Mouse (Mus musculus) megakaryocyte-erythroid progenitor cell, adult 5 weeks (primary cell): Measurements from ENCODE around the gene Rabl2. TPM values are rescaled to one million over a fixed set of nuclear protein-coding genes. Genes with fewer than 3 reads are reported as not detected.

Experiments used
- polyA plus RNA-seq: library from polyadenylated mRNA; stranded (reverse); fragments of >175 nt; gene quantifications from 2 replicates; pipeline ENCODE4 v1.2.3, GENCODE M21; 2012

The Rabl2 gene
- 14.4 and 21.8 TPM in 2 replicates for polyA plus RNA-seq

GRCm38 (mm10) chr15:89591723-89592455 is at the start of gene Rabl2:
TSS of gene Rabl2 (minus strand) at chr15:89591923.

DNA sequence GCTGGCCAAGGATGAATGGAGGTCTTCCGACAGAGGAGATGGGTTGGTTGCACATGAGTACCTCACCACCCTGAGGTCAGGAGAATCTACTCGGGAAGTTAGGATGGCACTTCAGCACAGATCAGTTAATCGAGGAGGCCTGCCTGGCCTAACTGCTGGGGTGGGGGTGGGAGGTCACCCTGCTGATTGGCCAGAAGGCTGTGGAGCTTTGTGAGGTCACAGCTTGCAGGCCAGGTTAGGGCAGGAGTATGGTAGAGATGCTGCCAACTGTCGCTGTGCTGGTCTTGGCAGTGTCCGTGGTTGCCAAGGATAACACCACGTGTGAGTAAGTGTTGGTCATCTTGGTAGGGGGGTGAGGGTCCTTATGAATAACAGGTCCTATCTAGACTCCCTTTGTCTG is 23.6 kb downstream of the Rabl2 start, which contains the start of gene Acr:
Acr (plus strand) TSS at position 213 of the 400 bp plus-strand sequence.

Other genes starting within 250 kb of the Rabl2 start
- 139 and 151 TPM in 2 replicates for gene Lmf2, start 236.3 kb downstream of the Rabl2 start, polyA plus RNA-seq
- gene Ncaph2, start 236.2 kb downstream of the Rabl2 start, polyA plus RNA-seq: 63.0 and 78.6 TPM in 2 replicates
- 75.8 and 81.4 TPM in 2 replicates for gene Sco2, start 218.1 kb downstream of the Rabl2 start, polyA plus RNA-seq
- gene Tymp, start 214.9 kb downstream of the Rabl2 start, polyA plus RNA-seq: 1.4 and 1.6 TPM in 2 replicates
- gene Odf3b, start 212.6 kb downstream of the Rabl2 start, polyA plus RNA-seq: 24.7 and 38.6 TPM in 2 replicates
- 0.06 and 0.18 TPM in 2 replicates for gene Klhdc7b, start 207.0 kb downstream of the Rabl2 start, polyA plus RNA-seq
- gene Syce3, start 181.4 kb downstream of the Rabl2 start, polyA plus RNA-seq: not detected in 2 replicates
- gene Cpt1b, start 166.1 kb downstream of the Rabl2 start, polyA plus RNA-seq: 2.2 and 2.7 TPM in 2 replicates
- 0.07 TPM in 1 of 2 replicates, not detected in the other for gene C730034F03Rik, start 162.3 kb downstream of the Rabl2 start, polyA plus RNA-seq
- 1.2 and 2.2 TPM in 2 replicates for gene Gm44502, start 162.2 kb downstream of the Rabl2 start, polyA plus RNA-seq
- 157 and 209 TPM in 2 replicates for gene Chkb, start 162.0 kb downstream of the Rabl2 start, polyA plus RNA-seq
- 0.01 TPM in 1 of 2 replicates, not detected in the other for gene Mapk8ip2, start 138.0 kb downstream of the Rabl2 start, polyA plus RNA-seq
- 51.0 and 62.2 TPM in 2 replicates for gene Arsa, start 114.5 kb downstream of the Rabl2 start, polyA plus RNA-seq
- gene Shank3, start 92.3 kb downstream of the Rabl2 start, polyA plus RNA-seq: 34.8 and 56.1 TPM in 2 replicates
- 0.15 and 0.39 TPM in 2 replicates for gene Acr, start 23.6 kb downstream of the Rabl2 start, polyA plus RNA-seq
- not detected in 2 replicates for gene Syt10, start 249.9 kb upstream of the Rabl2 start, polyA plus RNA-seq